Mouse (Mus musculus) heart, postnatal 0 days (tissue): ENCODE results near the gene Cisd2. TPM values are rescaled to one million over a fixed set of nuclear protein-coding genes. Genes with fewer than 3 reads are reported as not detected.

Experiments
- ATAC-seq: fragments of 200-750 bp; cut with Nextera tagmentation; 2 replicates; pipeline ENCODE4 v1.8.0; 2017; ENCODE audit warnings: low read depth, moderate number of reproducible peaks, moderate library complexity; ENCODE audit not compliant: insufficient read depth
- DNase-seq: peaks from one replicate; pipeline ENCODE4 v3.0.0-alpha.2; 2016; ENCODE audit warnings: low spot score
- H3K27ac ChIP-seq: fragments of 300-500 bp; sonication (generic); 2 replicates; pipeline ENCODE4 v1.5.1; 2014; ENCODE audit warnings: low read depth, mild to moderate bottlenecking
- H3K27me3 ChIP-seq: fragments of 300-500 bp; sonication (generic); 2 replicates; pipeline ENCODE4 v1.6.1; 2014; ENCODE audit warnings: low read length, mixed read lengths; ENCODE audit not compliant: control insufficient read depth, insufficient read depth
- H3K36me3 ChIP-seq: fragments of 300-500 bp; sonication (generic); replicated peaks from 2 replicates; pipeline ENCODE4 v1.6.1; 2014; ENCODE audit warnings: low read length, mixed read lengths; ENCODE audit not compliant: control insufficient read depth, insufficient read depth
- H3K4me1 ChIP-seq: fragments of 300-500 bp; sonication (generic); 2 replicates; pipeline ENCODE4 v1.6.1; 2014; ENCODE audit warnings: antibody characterized with exemption; ENCODE audit not compliant: control insufficient read depth, insufficient read depth
- H3K4me2 ChIP-seq: fragments of 300-500 bp; sonication (generic); 2 replicates; pipeline ENCODE4 v1.6.1; 2014; ENCODE audit warnings: low read depth, mild to moderate bottlenecking, low read length, moderate library complexity
- H3K4me3 ChIP-seq: fragments of 300-500 bp; sonication (generic); 2 replicates; pipeline ENCODE4 v1.5.1; 2014; ENCODE audit warnings: low read depth, low read length
- H3K9ac ChIP-seq: fragments of 300-500 bp; sonication (generic); replicated peaks from 2 replicates; pipeline ENCODE4 v1.6.1; 2014; ENCODE audit warnings: low read depth, low read length, mixed read lengths
- H3K9me3 ChIP-seq: fragments of 300-500 bp; sonication (generic); replicated peaks from 2 replicates; pipeline ENCODE4 v1.6.1; 2016; ENCODE audit warnings: low read length; ENCODE audit not compliant: control insufficient read depth
- CTCF ChIP-seq: IDR thresholded peaks from 2 replicates; pipeline ENCODE4 v1.5.1; 2016; ENCODE audit warnings: antibody characterized with exemption, control low read depth, low read depth
- EP300 ChIP-seq: IDR thresholded peaks from 2 replicates; pipeline ENCODE4 v1.6.1; 2016; ENCODE audit warnings: antibody characterized with exemption, low read depth
- WGBS: fragments of 180-500 bp; shearing (Covaris S2); extraction: QIAGEN DNeasy Blood & Tissue Kit; methylation state at CpG from one replicate; pipeline ENCODE4 v1.1.7; 2014; 5-methylcytosine and 5-hydroxymethylcytosine counted together
- polyA plus RNA-seq: library from polyadenylated mRNA; unstranded; fragments of >200 nt; fragmentation: Nextera tagmentation; extraction: Ambion mirVana; gene quantifications from 2 replicates; pipeline ENCODE4 v1.2.1, GENCODE M21; 2015
- total RNA-seq: library from RNA; depleted of rRNA; stranded (reverse); fragments of >200 nt; gene quantifications from 2 replicates; pipeline ENCODE4 v1.2.3, GENCODE M21; 2014; ENCODE audit warnings: low replicate concordance

Gene Cisd2
- total and polyA plus RNA-seq, 2 experiments from 2014 or later: 20.8 to 48.2 TPM

DNA sequence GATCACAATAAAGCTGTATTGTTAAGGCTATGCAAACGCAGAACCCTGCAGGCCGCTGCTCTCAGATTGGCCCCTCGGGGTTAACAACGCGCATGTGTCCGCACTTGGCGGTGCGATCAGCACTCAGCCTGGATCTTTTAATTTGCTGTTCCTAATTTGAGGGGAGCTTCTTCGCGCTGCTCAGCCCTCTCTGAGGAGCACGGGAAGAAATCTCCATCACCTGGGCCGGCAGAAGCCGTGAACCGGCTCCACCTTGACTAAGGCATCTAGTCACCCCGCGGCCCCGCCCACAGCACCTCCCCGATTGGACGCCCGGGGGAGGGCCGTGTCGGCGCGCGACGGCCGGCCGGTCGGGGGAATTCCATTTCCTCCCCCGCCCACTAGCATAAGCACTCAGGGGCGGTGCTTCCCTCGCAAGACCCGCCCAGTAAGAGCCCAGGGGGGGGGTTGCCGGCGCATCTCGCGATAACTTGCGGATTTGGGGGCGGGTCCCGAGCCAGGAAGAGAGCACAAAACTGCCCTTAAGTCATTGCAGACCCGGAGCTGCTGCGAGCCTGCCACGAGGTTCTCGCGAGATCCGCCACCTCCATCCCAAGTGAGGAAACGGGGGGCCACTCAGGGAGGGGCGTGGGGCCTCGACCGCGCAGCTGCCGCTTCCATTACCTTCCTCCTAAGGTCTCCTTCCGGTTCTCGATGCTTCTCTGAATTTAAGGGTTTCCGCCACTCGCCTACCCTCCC, 14.2 kb upstream of the Cisd2 start, which contains the start of gene Ube2d3:
Gene Ube2d3 (plus strand): TSS at position 392 of the 738 bp plus-strand sequence.
- WGBS: 1% methylated on average over 53 of the region's 56 CpGs
- H3K9ac ChIP-seq: peak within 1 kb of the TSS; percentile 96
- H3K9me3 ChIP-seq: no peaks in the 10 kb centered on the region
- peak; percentile 90 for ATAC-seq
- peak within 1 kb of the TSS; percentile 68 for H3K4me3 ChIP-seq
- DNase-seq: peak; percentile 99
- peak within 1 kb of the TSS; percentile 100 for H3K27ac ChIP-seq
- H3K4me1 ChIP-seq: peaks cover 7% of the 10 kb centered on the region
- no peaks in the 10 kb centered on the region for H3K27me3 ChIP-seq
- peak within 1 kb of the TSS; percentile 95 for H3K4me2 ChIP-seq
- peak; percentile 99 for TF ChIP-seq EP300
- no peak for TF ChIP-seq CTCF
- 0 out of 2 replicates have a peak, but pooled peaks cover 2% of the 10 kb centered on the region for H3K36me3 ChIP-seq

DNA sequence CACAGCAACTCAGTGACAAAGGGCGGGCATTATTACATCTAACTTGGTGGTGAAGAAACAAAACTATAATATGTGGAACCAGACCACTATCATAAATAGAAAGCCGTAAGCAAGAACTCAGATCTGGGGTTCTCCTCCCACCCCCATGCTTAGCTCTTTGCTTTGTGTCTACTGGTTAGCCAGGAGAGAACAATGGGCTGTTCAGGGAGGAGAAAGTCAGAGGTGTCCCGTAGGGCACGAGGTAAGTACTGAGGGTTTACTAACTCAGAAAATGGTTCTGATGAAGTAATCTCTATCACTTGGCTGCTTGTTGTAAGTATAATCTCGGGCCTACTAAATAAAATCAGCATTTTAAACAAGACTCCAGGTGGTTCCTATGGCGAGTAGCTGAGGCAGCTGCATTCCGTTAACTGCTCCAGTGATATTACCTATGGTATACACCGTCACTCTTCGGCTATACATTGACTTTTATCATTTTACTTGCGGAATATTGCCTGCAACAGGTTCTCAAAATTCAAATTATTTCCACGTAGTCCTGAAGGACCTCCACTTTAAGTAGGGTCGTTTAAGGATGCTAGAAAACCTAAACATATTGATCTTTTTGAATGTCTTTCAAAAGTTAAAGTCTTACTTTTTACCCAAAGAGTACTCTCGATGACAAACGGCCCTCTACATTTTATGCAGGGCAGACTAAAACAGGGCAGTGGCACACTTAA, 13.3 kb upstream of the Cisd2 start:
- H3K4me2 ChIP-seq: peak overlapping the region; percentile 63
- TF ChIP-seq EP300 (no peak), CTCF (no peak)
- 0 out of 2 replicates have a peak, but pooled peaks cover 2% of the 10 kb centered on the region for H3K36me3 ChIP-seq
- peaks cover 6% of the 10 kb centered on the region for H3K4me1 ChIP-seq
- ATAC-seq (no peak), DNase-seq (no peak)
- 54% methylated on average over 14 of the region's 14 CpGs for WGBS
- peak overlapping the region; percentile 68 for H3K4me3 ChIP-seq
- peak overlapping the region; percentile 63 for H3K9ac ChIP-seq
- H3K27ac ChIP-seq: peak overlapping the region; percentile 83
- no peaks in the 10 kb centered on the region for H3K27me3 ChIP-seq
- H3K9me3 ChIP-seq: no peaks in the 10 kb centered on the region

DNA sequence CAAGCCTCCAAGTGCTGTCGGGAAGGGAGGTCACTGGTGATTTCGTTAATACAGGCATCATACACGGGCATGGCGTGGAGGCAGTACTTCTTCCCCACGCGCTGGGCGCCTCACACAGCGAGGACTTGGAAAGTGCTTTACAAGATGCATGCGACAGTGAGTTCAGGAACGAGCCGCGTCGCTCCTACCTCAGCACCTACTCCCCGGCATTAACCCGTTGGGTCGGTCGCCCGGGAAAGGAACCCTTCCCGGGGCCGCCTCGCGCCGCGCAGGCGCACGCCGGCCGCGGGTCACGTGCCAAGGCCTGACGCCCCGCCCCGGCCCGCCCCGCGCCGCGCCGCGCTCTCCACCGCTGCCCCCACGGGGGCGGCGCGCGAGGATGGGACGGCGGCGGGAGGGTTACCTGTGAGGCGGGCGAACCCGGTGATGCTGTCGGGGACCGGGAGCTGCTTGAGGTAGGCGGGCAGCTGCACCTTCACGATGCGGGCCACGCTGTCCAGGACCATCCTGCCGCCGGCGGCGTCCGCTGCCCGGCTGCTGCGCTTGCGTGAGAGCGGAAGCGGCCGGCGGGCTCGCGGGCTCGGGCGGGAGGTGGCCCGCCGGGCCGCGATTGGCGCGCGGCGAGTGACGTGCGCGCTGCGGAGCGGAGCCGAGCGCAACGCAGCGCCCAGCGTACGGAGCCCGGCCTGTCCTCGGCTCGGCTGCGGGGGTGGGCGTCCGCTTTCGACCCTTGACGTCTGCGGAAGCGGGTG, 693 bp downstream of the Cisd2 start:
- no peak for TF ChIP-seq CTCF
- TF ChIP-seq EP300: peak; percentile 59; the same call in 1 of the 2 replicates
- Histone ChIP-seq H3K27me3 (no peaks in the 10 kb centered on the region), H3K36me3 (no peaks in the 10 kb centered on the region), H3K4me3 (peak overlapping the region; percentile 76), H3K4me1 (no peaks in the 10 kb centered on the region), H3K9me3 (no peaks in the 10 kb centered on the region), H3K9ac (peak overlapping the region; percentile 89), H3K27ac (peak overlapping the region; percentile 93), H3K4me2 (peak overlapping the region; percentile 89)
- ATAC-seq (peak; percentile 97), DNase-seq (peak; percentile 82)
- under 1% methylated on average over 92 of the region's 103 CpGs for WGBS

DNA sequence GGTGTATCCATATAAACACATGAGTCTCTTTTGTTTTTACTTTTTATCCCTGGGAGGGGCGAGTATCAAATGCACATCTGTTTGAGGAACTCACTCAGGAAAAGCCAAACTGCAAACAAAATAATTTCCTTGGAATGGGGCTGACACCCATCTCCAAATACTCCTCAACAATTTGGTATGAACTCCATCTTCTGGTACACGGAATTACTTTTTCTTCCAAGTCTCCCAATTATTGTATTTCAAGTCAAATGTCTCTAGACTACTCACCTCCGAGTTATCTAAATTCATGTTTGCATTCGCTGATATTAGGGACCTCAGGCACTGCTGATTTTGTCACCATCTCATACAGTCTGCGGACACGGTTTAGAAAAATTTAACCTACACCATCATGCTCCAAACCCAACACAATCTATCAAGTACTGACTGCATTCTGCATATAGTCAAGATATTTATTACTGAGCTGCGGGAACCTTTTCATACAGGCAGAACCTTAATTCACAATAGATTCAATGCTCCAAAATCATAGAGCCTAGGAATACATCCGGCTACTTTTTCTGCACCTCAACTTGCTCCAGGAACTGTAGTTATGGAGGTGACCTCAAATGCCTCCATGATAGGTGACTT, 1.4 kb downstream of the Cisd2 start:
- H3K4me2 ChIP-seq: peak overlapping the region; percentile 89
- no peaks in the 10 kb centered on the region for H3K4me1 ChIP-seq
- H3K4me3 ChIP-seq: peak overlapping the region; percentile 76
- DNase-seq: no peak
- H3K9ac ChIP-seq: peak overlapping the region; percentile 89
- no peaks in the 10 kb centered on the region for H3K27me3 ChIP-seq
- WGBS: 18% methylated on average over 8 of the region's 8 CpGs
- ATAC-seq: no peak
- H3K27ac ChIP-seq: peak overlapping the region; percentile 93
- no peak for TF ChIP-seq CTCF
- no peak; the same call in 1 of the 2 replicates for TF ChIP-seq EP300
- H3K9me3 ChIP-seq: no peaks in the 10 kb centered on the region
- no peaks in the 10 kb centered on the region for H3K36me3 ChIP-seq

DNA sequence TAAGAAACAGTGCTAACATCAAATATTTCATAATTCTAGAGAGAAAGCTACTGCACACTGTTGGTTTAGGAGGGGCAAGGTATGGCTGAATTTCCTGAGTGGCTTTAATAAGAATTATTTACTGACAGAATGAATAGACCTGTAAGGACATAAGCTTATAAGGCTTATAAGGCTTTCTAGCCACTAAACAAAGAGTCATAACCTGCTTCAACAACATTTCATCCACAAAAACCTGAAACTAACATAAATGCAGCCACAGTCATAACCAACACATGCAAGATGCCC, 2.5 kb downstream of the Cisd2 start:
- no peak overlapping the region for H3K9ac ChIP-seq
- no peaks in the 10 kb centered on the region for H3K4me1 ChIP-seq
- H3K9me3 ChIP-seq: no peaks in the 10 kb centered on the region
- TF ChIP-seq CTCF (no peak), EP300 (no peak)
- ATAC-seq (no peak), DNase-seq (no peak)
- no peak overlapping the region for H3K4me2 ChIP-seq
- H3K27me3 ChIP-seq: no peaks in the 10 kb centered on the region
- H3K36me3 ChIP-seq: no peaks in the 10 kb centered on the region
- H3K27ac ChIP-seq: no peak overlapping the region
- H3K4me3 ChIP-seq: no peak overlapping the region
